Mouse (Mus musculus) olfactory bulb, adult 2 months (tissue): ENCODE measurements around the gene Olfr1389. TPM values are rescaled to one million over a fixed set of nuclear protein-coding genes. Genes with fewer than 3 reads are reported as not detected.

Experiments
- polyA plus RNA-seq: library from polyadenylated mRNA; stranded (reverse); fragments of >200 nt; gene quantifications from 2 replicates; pipeline ENCODE4 v1.2.4, GENCODE M21; 2012; ENCODE audit warnings: low replicate concordance; ENCODE audit not compliant: missing spikeins, insufficient read depth, insufficient read length

The Olfr1389 gene
- polyA plus RNA-seq, 1 experiment: not detected

Other genes starting within 250 kb of the Olfr1389 start
- not detected in 2 replicates for gene Btnl9, start 235.9 kb upstream of the Olfr1389 start, polyA plus RNA-seq
- gene Zfp62, start 219.8 kb upstream of the Olfr1389 start, polyA plus RNA-seq: not detected in 2 replicates
- 578 TPM in 1 of 2 replicates, not detected in the other for gene Mgat1, start 178.9 kb upstream of the Olfr1389 start, polyA plus RNA-seq
- not detected in 2 replicates for gene Olfr1393, start 144.8 kb upstream of the Olfr1389 start, polyA plus RNA-seq
- not detected in 2 replicates for gene Olfr1392, start 137.8 kb upstream of the Olfr1389 start, polyA plus RNA-seq
- gene Olfr10, start 118.3 kb upstream of the Olfr1389 start, polyA plus RNA-seq: not detected in 2 replicates
- gene Olfr1391, start 100.3 kb upstream of the Olfr1389 start, polyA plus RNA-seq: not detected in 2 replicates
- not detected in 2 replicates for gene Olfr1390, start 87.9 kb upstream of the Olfr1389 start, polyA plus RNA-seq
- gene Olfr1388, start 13.6 kb downstream of the Olfr1389 start, polyA plus RNA-seq: not detected in 2 replicates
- gene Olfr1387, start 32.3 kb downstream of the Olfr1389 start, polyA plus RNA-seq: not detected in 2 replicates
- not detected in 2 replicates for gene Olfr1386, start 42.0 kb downstream of the Olfr1389 start, polyA plus RNA-seq
- gene Olfr1385, start 66.0 kb downstream of the Olfr1389 start, polyA plus RNA-seq: not detected in 2 replicates
- gene Olfr1384, start 83.7 kb downstream of the Olfr1389 start, polyA plus RNA-seq: not detected in 2 replicates
- not detected in 2 replicates for gene Olfr1383, start 96.6 kb downstream of the Olfr1389 start, polyA plus RNA-seq
- gene Olfr1382, start 105.2 kb downstream of the Olfr1389 start, polyA plus RNA-seq: not detected in 2 replicates
- not detected in 2 replicates for gene Olfr1381, start 120.4 kb downstream of the Olfr1389 start, polyA plus RNA-seq
- not detected in 2 replicates for gene Olfr1380, start 133.8 kb downstream of the Olfr1389 start, polyA plus RNA-seq
- gene Flt4, start 186.2 kb downstream of the Olfr1389 start, polyA plus RNA-seq: not detected in 2 replicates
- not detected in 2 replicates for gene Scgb3a1, start 240.5 kb downstream of the Olfr1389 start, polyA plus RNA-seq